Mouse (Mus musculus) lung, postnatal 4 days (tissue): Measurements from ENCODE around the gene Slc4a11.
"Not testable (repeated sequence)": the region's sequence is repeated elsewhere in the genome, so short reads cannot be mapped to it uniquely, and the experiment has no call there.

Experiments used
- DNase-seq, 2 experiments: peaks; one replicate each; pipeline ENCODE4 v3.0.0; 2021

The Slc4a11 gene

GRCm38 (mm10) chr2:130679154-130679553, 18.2 kb downstream of the Slc4a11 start:
- no peak for DNase-seq

- no peak for DNase-seq
Observed at GRCm38 (mm10) chr2:130677211-130677610, 20.1 kb downstream of the Slc4a11 start.

GRCm38 (mm10) chr2:130667559-130667958, 29.8 kb downstream of the Slc4a11 start, which contains the start of gene Itpa:
Itpa (plus strand) TSS chr2:130667610.
- peak; percentile 89 to 92 for DNase-seq

- DNase-seq = peak; percentile 94 to 96
Observed at GRCm38 (mm10) chr2:130664102-130664701, 33.1 kb downstream of the Slc4a11 start, which contains the start of gene Ddrgk1. Ddrgk1 (minus strand) TSS chr2:130664659.

- DNase-seq = no peak
Observed at GRCm38 (mm10) chr2:130663342-130663741, 34.0 kb downstream of the Slc4a11 start.

- no peak for DNase-seq
Observed at GRCm38 (mm10) chr2:130658530-130658929, 38.8 kb downstream of the Slc4a11 start.

- DNase-seq = no peak
Observed at GRCm38 (mm10) chr2:130657541-130657940, 39.8 kb downstream of the Slc4a11 start.

- DNase-seq = no peak
Observed at GRCm38 (mm10) chr2:130656536-130656935, 40.8 kb downstream of the Slc4a11 start.

- DNase-seq = no peak
Observed at GRCm38 (mm10) chr2:130655660-130656339, 41.5 kb downstream of the Slc4a11 start.

GRCm38 (mm10) chr2:130653760-130654159, 43.6 kb downstream of the Slc4a11 start:
- DNase-seq = no peak

- no peak for DNase-seq
Observed at GRCm38 (mm10) chr2:130653303-130653702, 44.0 kb downstream of the Slc4a11 start.

- not testable (repeated sequence) for DNase-seq
Observed at GRCm38 (mm10) chr2:130649028-130649427, 48.3 kb downstream of the Slc4a11 start.

- no peak for DNase-seq
Observed at GRCm38 (mm10) chr2:130645198-130645597, 52.1 kb downstream of the Slc4a11 start.

- peak; percentile 95 for DNase-seq
Observed at GRCm38 (mm10) chr2:130642684-130643369, 54.5 kb downstream of the Slc4a11 start, which contains the start of gene Lzts3. Lzts3 (minus strand) TSS chr2:130642803.

GRCm38 (mm10) chr2:130642197-130642660, 55.1 kb downstream of the Slc4a11 start:
- no peak for DNase-seq

GRCm38 (mm10) chr2:130641351-130642025, 55.8 kb downstream of the Slc4a11 start:
- DNase-seq = no peak

GRCm38 (mm10) chr2:130639276-130639675, 58.0 kb downstream of the Slc4a11 start:
- no peak for DNase-seq

- DNase-seq = no peak
Observed at GRCm38 (mm10) chr2:130638101-130638611, 59.2 kb downstream of the Slc4a11 start.

GRCm38 (mm10) chr2:130635847-130636246, 61.5 kb downstream of the Slc4a11 start:
- no peak for DNase-seq

- DNase-seq = peak; percentile 39 to 53
Observed at GRCm38 (mm10) chr2:130634739-130635411, 62.4 kb downstream of the Slc4a11 start.
